Mouse (Mus musculus): Measurements from ENCODE around the gene Btbd9. TPM values are rescaled to one million over a fixed set of nuclear protein-coding genes. Genes with fewer than 3 reads are reported as not detected.

Btbd9 gene
- total RNA-seq, 1 experiment = 28.2 TPM

DNA sequence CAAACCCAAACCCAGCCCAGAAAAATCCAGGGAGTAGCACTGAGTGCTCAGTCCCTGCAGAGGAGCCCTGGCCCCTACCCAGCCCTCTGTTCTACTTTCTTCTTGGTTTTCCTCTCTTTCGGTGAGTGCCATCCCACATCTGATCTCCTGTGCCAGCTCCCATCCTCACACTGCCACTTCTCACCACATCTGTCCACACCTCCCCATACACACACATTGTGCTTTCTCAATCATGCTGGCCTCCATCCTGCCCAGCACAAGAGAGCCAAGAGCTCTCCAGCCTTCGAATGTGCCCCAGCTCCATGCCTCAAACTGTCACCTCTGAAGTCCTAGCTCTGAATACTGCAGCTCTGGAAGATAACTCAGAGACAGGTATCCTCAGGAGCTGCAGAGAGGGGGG lies 271.5 kb downstream of the Btbd9 start:
- Histone ChIP-seq H3K9ac (ENCODE audit: insufficient read depth, low read depth, low read length, poor library complexity, severe bottlenecking) (no peak overlapping the region), H3K36me3 (ENCODE audit: control insufficient read depth, insufficient read depth, low read length, poor library complexity, severe bottlenecking) (no peaks in the 10 kb centered on the region), H3K9me3 (ENCODE audit: control insufficient read depth, insufficient read depth, low read depth, low read length) (no peaks in the 10 kb centered on the region), H3K4me1 (ENCODE audit: control insufficient read depth in 2 of 2, insufficient read depth in 2 of 2, low read length in 2 of 2, poor library complexity in 1 of 2) (no peaks in the 10 kb centered on the region), H3K4me3 (ENCODE audit: insufficient read depth in 1 of 2, low read depth in 1 of 2, low read length in 2 of 2, poor library complexity in 1 of 2, severe bottlenecking in 1 of 2) (no peak overlapping the region), H3K27ac (ENCODE audit: insufficient read depth, low read depth, low read length, poor library complexity, severe bottlenecking) (no peak overlapping the region)
- TF ChIP-seq ZC3H11A (IDR thresholded peaks at IDR 0.05; ENCODE audit: borderline replicate concordance, low read depth, low read length) (no peak), ZNF384 (IDR thresholded peaks at IDR 0.05; ENCODE audit: low read depth, low read length) (no peak), MAFK (IDR thresholded peaks at IDR 0.05; ENCODE audit: insufficient read depth, low read depth, low read length) (no peak), HCFC1 (IDR thresholded peaks at IDR 0.05; ENCODE audit: borderline replicate concordance, insufficient read depth, low read length) (no peak), CHD2 (IDR thresholded peaks at IDR 0.05; ENCODE audit: low read depth, low read length) (no peak)
- in situ Hi-C loops (cut with MboI; ENCODE audit: low sequenced_read_pairs in 2 of 2, unreplicated experiment in 2 of 2) = no loop called here
- DNase-seq (ENCODE audit: low read depth, low spot score) = no peak

DNA sequence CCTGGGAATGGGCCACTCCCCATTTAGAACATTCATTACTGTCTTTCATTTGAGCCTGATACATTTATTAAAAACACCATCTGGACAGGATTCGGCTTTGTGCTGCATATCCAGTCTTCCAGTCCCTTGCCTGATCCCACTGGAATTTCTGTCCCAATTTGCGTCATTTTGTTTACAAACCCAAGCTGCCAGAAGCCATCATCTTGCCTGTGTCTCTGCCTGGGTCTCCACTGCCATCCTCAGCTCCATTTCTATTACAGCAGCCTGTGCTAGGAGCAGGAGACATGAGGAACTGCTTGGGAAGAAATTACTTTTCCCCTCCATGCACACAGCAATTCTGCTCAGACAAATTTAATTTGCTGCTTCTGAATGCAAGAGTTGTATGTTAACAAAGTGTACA lies 274.9 kb downstream of the Btbd9 start:
- Histone ChIP-seq H3K4me3 (ENCODE audit: insufficient read depth in 1 of 2, low read depth in 1 of 2, low read length in 2 of 2, poor library complexity in 1 of 2, severe bottlenecking in 1 of 2) (no peak overlapping the region), H3K9me3 (ENCODE audit: control insufficient read depth, insufficient read depth, low read depth, low read length) (no peaks in the 10 kb centered on the region), H3K27ac (ENCODE audit: insufficient read depth, low read depth, low read length, poor library complexity, severe bottlenecking) (no peak overlapping the region), H3K36me3 (ENCODE audit: control insufficient read depth, insufficient read depth, low read length, poor library complexity, severe bottlenecking) (no peaks in the 10 kb centered on the region), H3K9ac (ENCODE audit: insufficient read depth, low read depth, low read length, poor library complexity, severe bottlenecking) (no peak overlapping the region), H3K4me1 (ENCODE audit: control insufficient read depth in 2 of 2, insufficient read depth in 2 of 2, low read length in 2 of 2, poor library complexity in 1 of 2) (peaks cover 0 to 3% of the 10 kb centered on the region in 2 experiments; a peak in 1 of 4 replicates)
- in situ Hi-C loops (cut with MboI; ENCODE audit: low sequenced_read_pairs in 2 of 2, unreplicated experiment in 2 of 2) = no loop called here
- no peak for DNase-seq (ENCODE audit: low read depth, low spot score)
- TF ChIP-seq CHD2 (IDR thresholded peaks at IDR 0.05; ENCODE audit: low read depth, low read length) (no peak), ZNF384 (IDR thresholded peaks at IDR 0.05; ENCODE audit: low read depth, low read length) (no peak)

DNA sequence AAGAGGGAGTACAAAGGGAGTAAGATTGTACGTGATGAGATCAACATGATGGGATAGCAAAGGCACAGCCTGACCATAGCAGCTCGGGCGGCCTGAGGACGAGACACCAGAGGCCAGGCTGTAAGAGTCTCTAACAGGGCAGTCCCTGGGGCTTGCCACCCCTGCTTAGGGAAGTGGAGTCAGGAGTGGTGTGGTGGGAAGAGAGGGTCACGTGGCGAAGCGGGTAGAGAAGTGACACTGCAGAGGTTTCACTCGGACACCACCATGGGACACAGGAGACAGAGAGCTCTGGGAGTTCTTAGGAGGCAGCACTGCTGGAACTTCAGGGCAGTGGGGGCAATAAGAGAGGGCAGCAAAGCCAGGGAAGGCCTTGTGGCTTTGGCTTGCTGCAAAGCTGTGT lies 278.9 kb downstream of the Btbd9 start:
- H3K27ac ChIP-seq (ENCODE audit: insufficient read depth, low read depth, low read length, poor library complexity, severe bottlenecking) = no peak overlapping the region
- H3K4me3 ChIP-seq (ENCODE audit: insufficient read depth in 1 of 2, low read depth in 1 of 2, low read length in 2 of 2, poor library complexity in 1 of 2, severe bottlenecking in 1 of 2) = no peak overlapping the region
- no peak overlapping the region for H3K9ac ChIP-seq (ENCODE audit: insufficient read depth, low read depth, low read length, poor library complexity, severe bottlenecking)
- DNase-seq (ENCODE audit: low read depth, low spot score) = no peak
- no peak for TF ChIP-seq ZC3H11A (IDR thresholded peaks at IDR 0.05; ENCODE audit: borderline replicate concordance, low read depth, low read length)
- no peak for TF ChIP-seq MAFK (IDR thresholded peaks at IDR 0.05; ENCODE audit: insufficient read depth, low read depth, low read length)
- no peak for TF ChIP-seq HCFC1 (IDR thresholded peaks at IDR 0.05; ENCODE audit: borderline replicate concordance, insufficient read depth, low read length)
- no peak for TF ChIP-seq CHD2 (IDR thresholded peaks at IDR 0.05; ENCODE audit: low read depth, low read length)
- no peak for TF ChIP-seq ZNF384 (IDR thresholded peaks at IDR 0.05; ENCODE audit: low read depth, low read length)
- no peaks in the 10 kb centered on the region for H3K9me3 ChIP-seq (ENCODE audit: control insufficient read depth, insufficient read depth, low read depth, low read length)
- in situ Hi-C loops (cut with MboI; ENCODE audit: low sequenced_read_pairs in 2 of 2, unreplicated experiment in 2 of 2) = no loop called here
- H3K36me3 ChIP-seq (ENCODE audit: control insufficient read depth, insufficient read depth, low read length, poor library complexity, severe bottlenecking) = peaks cover 2% of the 10 kb centered on the region; the same call in 1 of the 2 replicates
- peaks cover 0 to 8% of the 10 kb centered on the region in 2 experiments; a peak in 2 of 4 replicates for H3K4me1 ChIP-seq (ENCODE audit: control insufficient read depth in 2 of 2, insufficient read depth in 2 of 2, low read length in 2 of 2, poor library complexity in 1 of 2)

DNA sequence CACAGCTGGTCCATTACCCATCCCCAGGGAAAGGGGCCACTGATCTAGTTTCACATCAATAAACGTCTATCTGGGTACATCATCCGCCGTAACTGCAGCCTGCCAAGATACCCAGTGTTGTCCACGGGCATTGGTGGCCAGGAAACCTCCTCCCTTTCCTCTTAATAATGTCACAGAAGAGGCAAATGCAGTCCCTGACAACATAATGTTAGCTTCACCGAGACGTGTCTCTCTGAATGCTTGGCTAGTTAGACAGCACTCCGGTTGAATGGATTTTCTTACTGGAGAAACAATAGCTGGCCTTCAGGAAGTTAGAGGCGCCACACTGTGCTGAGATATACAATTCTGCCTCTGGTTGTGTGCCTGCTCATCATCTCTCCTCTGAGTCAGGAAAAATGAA lies 280.2 kb downstream of the Btbd9 start:
- DNase-seq (ENCODE audit: low read depth, low spot score) = no peak
- no peak for TF ChIP-seq MAFK (IDR thresholded peaks at IDR 0.05; ENCODE audit: insufficient read depth, low read depth, low read length)
- TF ChIP-seq HCFC1 (IDR thresholded peaks at IDR 0.05; ENCODE audit: borderline replicate concordance, insufficient read depth, low read length) = no peak
- no peak for TF ChIP-seq CHD2 (IDR thresholded peaks at IDR 0.05; ENCODE audit: low read depth, low read length)
- no peak for TF ChIP-seq ZC3H11A (IDR thresholded peaks at IDR 0.05; ENCODE audit: borderline replicate concordance, low read depth, low read length)
- no peak for TF ChIP-seq ZNF384 (IDR thresholded peaks at IDR 0.05; ENCODE audit: low read depth, low read length)
- in situ Hi-C loops (cut with MboI; ENCODE audit: low sequenced_read_pairs in 2 of 2, unreplicated experiment in 2 of 2) = no loop called here
- Histone ChIP-seq H3K9ac (ENCODE audit: insufficient read depth, low read depth, low read length, poor library complexity, severe bottlenecking) (no peak overlapping the region), H3K27ac (ENCODE audit: insufficient read depth, low read depth, low read length, poor library complexity, severe bottlenecking) (peak overlapping the region; percentile 30; the same call in 1 of the 2 replicates), H3K36me3 (ENCODE audit: control insufficient read depth, insufficient read depth, low read length, poor library complexity, severe bottlenecking) (peaks cover 2% of the 10 kb centered on the region; the same call in 1 of the 2 replicates), H3K4me3 (ENCODE audit: insufficient read depth in 1 of 2, low read depth in 1 of 2, low read length in 2 of 2, poor library complexity in 1 of 2, severe bottlenecking in 1 of 2) (no peak overlapping the region), H3K4me1 (ENCODE audit: control insufficient read depth in 2 of 2, insufficient read depth in 2 of 2, low read length in 2 of 2, poor library complexity in 1 of 2) (peaks cover 0 to 8% of the 10 kb centered on the region in 2 experiments; a peak in 2 of 4 replicates), H3K9me3 (ENCODE audit: control insufficient read depth, insufficient read depth, low read depth, low read length) (no peaks in the 10 kb centered on the region)

DNA sequence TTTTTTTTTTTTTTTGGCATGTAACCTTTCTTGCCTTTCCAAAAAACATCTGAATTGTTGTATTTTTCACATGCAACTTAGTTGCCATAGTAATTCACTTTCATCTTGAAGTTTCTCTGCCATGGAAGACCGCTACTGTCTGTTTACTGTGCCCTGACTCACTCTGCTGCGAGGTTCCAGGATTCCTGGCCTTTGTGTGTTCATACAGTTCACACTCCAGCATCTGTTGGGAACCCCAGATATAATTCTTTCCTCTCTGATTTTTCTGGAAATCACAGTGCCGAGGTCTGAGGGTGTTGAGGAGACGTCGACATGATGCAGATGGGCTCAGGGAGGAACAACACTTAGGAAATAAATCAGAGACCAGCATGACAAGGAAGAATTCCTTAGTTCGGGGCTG lies 283.6 kb downstream of the Btbd9 start:
- no peak for TF ChIP-seq HCFC1 (IDR thresholded peaks at IDR 0.05; ENCODE audit: borderline replicate concordance, insufficient read depth, low read length)
- TF ChIP-seq MAFK (IDR thresholded peaks at IDR 0.05; ENCODE audit: insufficient read depth, low read depth, low read length) = no peak
- no peak for TF ChIP-seq ZNF384 (IDR thresholded peaks at IDR 0.05; ENCODE audit: low read depth, low read length)
- TF ChIP-seq CHD2 (IDR thresholded peaks at IDR 0.05; ENCODE audit: low read depth, low read length) = no peak
- no peak for TF ChIP-seq ZC3H11A (IDR thresholded peaks at IDR 0.05; ENCODE audit: borderline replicate concordance, low read depth, low read length)
- in situ Hi-C loops (cut with MboI; ENCODE audit: low sequenced_read_pairs in 2 of 2, unreplicated experiment in 2 of 2) = no loop called here
- peaks cover 2 to 11% of the 10 kb centered on the region in 2 experiments; a peak in 3 of 4 replicates for H3K4me1 ChIP-seq (ENCODE audit: control insufficient read depth in 2 of 2, insufficient read depth in 2 of 2, low read length in 2 of 2, poor library complexity in 1 of 2)
- no peaks in the 10 kb centered on the region for H3K9me3 ChIP-seq (ENCODE audit: control insufficient read depth, insufficient read depth, low read depth, low read length)
- no peak overlapping the region for H3K27ac ChIP-seq (ENCODE audit: insufficient read depth, low read depth, low read length, poor library complexity, severe bottlenecking)
- no peak overlapping the region for H3K9ac ChIP-seq (ENCODE audit: insufficient read depth, low read depth, low read length, poor library complexity, severe bottlenecking)
- peaks cover 2% of the 10 kb centered on the region; the same call in 1 of the 2 replicates for H3K36me3 ChIP-seq (ENCODE audit: control insufficient read depth, insufficient read depth, low read length, poor library complexity, severe bottlenecking)
- no peak for DNase-seq (ENCODE audit: low read depth, low spot score)
- no peak overlapping the region for H3K4me3 ChIP-seq (ENCODE audit: insufficient read depth in 1 of 2, low read depth in 1 of 2, low read length in 2 of 2, poor library complexity in 1 of 2, severe bottlenecking in 1 of 2)
